Mouse (Mus musculus) Muller cell, postnatal 12 days (primary cell): ENCODE measurements around the gene Cilp2.
A peak's percentile ranks its signal among the peaks of the same experiment; 100 is the strongest.

Source experiments
- DNase-seq: peaks from one replicate; pipeline ENCODE4 v3.0.0-alpha.2; 2015; ENCODE audit errors: inconsistent ontology term

The Cilp2 gene

DNA sequence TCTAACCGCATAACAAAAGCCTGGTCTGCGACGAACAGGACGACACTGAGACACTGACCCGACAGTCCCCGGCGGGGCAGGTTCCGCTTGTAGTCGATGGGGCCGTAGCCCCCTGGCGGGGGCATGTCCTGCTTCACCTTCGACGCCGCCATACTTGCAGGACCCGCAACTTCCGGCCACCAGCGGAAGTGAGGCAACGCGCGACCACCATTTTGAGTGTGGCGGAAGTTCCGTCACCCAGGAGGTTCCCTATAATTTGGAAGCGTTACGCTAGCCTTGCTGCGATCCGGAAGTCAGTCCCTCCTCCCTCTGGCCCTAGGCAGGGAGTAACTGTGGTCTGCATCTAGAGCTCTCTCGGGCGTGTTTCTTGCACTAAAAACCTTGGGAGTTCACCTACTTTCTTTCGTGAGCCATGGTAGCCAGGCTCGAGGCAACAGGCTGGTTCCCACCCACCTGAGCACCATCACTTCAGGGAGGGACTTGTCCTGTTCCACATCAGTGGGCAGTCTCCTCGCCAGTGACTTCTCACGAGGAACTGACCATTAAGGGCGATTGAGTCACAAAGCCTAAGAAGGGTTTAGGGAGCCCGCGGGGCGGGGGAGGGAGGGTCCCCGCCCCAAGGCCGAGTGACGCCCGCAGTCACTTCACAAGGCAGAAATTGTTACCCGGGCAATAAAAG, 14.1 kb upstream of the Cilp2 start:
- peak; percentile 94 for DNase-seq

DNA sequence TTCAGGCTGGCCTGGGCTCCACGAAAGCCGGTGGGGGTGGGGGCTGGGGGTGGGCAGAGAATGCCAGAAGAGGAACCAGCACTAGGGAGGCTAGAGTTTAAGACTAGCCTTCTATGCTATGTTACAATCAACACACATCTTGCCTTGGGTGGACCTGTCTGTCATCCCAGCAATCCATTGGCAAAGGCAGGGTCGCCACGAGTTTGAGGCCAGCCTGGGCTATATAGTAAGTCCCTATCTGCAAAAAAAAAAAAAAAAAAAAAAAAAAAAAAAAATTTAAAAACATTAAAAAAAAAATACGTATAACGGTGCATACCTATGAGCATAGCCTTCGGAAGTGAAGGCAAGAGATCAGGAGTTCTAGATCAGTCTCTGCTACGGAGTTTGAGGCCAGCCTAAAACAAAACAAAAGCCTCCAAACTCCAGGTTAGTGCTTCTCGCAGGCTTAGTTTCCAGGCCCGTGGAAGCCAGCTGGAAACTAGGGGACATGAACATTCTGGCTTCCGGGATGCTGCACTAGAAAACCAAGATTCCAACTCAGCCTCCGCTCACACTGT, 13.5 kb upstream of the Cilp2 start:
- DNase-seq = no peak

DNA sequence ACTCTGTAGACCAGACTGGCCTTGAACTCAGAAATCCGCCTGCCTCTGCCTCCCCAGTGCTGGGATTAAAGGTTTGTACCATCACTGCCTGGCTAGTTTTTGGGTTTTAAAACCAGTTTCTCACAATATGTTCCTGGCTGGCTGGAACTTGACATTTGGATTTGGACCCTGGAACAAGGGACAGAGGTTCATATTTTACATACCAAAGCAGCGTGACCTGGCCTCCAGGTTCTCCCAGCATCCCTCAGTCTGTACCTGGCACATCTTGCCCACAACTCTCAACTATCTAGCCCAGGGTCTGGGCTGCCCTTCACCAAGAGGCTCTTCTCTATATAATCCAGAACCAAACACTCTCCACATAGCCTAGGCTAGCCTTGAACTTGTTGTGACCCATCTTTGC, 12.4 kb upstream of the Cilp2 start:
- DNase-seq = no peak

DNA sequence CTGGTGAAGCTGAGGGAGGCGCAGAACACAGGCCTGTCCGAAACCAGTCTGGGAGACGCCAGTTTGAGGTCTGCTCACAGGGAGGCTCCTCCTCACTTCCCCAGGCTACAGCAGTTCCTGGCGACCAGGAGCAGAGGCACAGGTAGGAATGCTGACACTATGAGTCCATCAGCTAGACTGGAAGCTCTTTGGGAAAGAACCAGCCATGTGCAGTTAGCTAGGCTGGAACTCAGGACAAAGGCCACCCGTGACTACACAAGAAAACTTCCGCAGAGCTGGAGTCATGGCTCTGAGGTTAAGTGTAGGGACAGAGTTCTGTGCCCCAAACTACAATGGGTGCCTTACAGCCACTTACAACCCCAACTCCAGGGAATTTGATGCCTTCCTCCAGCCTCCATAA, 10.4 kb upstream of the Cilp2 start:
- no peak for DNase-seq

DNA sequence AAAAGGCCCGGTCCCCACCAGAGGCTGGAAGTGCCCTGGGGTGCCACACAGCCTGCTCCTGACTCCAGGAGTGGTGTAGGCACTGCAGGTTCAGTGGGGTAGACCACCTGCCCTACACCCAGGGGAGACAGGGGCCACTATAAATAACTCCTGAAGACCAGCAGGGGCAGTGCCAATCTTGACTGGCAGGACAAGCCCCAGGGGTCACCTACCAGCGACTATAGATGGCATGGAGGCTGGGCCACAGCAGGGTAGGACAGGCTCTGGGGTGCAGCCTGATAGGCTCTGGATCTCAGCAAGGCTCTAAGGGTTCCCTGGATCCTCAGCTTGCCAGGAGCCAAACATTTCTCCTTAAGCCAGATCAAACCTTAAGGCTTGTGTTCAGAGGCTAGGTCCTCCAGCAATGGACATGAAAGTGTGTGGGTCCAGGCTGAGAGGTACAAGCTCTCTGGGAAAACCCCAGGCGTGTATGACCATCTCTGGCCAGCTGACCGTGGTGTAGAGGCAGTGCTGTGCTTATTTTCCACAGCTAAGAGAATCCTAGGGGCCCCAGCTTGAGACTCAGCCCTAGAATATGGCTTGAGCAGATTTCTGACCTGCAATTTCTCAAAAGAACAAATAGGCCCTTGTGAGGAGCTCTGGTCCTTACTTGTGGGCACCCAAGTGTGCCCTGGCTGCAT, 8.4 kb upstream of the Cilp2 start:
- no peak for DNase-seq

DNA sequence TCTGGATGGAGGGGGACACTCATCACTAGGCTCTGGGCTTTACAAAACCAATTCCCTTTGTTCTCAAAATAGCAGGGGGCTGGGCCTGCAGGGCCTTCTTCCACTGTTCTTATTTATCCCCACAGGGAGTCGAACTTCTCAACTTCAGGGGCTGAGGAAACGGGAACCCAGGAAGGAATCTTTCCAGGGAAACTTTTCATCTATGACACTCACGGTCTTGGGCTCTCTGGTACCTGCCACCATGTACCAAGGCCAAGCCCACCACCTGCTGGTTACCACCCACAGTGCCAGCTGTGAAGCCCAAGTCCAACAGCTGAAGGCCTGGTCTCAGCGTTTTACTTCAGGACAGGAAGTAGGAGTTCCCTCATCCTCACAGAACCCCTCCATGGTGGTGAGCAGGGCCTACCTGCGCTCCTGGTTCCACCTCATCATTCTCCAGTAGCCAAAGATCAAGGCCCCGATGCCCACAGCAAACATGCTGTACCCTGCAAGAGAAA, 7.4 kb upstream of the Cilp2 start:
- DNase-seq = no peak

DNA sequence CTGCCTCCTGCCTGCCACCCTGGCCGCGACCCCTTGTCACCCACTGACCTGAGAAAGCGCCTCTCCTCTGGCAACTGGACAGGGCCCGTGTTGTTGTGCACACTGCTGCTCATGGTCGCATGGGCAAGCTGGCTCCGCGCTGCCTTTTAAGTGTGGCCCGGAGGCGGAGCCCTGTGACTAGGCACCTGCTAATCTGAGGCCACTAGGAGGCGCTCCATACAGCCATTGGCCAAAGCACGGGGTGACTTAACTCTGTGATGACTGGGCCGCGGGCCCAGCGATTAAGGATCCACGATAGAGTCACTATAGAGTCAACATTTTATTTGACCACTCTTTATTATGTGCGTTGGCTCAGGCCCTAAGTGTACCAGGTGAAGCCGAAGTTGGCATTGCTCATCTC, 6.4 kb upstream of the Cilp2 start:
- DNase-seq = no peak

DNA sequence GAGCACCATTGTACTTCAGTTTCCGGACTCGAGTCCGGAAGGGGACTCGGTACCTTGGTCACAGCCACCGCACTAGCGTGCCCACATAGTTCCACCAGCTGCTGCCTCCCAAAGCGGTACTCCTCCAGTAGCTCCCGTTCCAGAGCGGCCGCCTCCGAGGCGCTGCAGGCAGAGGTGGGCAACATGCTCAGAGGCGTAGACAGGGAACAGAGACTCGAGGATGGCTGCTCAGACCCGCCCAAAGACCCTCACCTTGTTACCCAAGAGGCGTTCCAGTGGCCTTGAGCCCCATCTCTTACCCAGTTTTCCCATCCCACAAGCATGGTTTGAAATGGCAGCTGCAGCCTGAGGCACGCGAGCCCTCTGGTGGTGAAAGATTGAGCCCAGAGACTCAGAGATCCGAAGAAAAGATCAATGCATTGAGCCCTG, 3.3 kb upstream of the Cilp2 start:
- peak; percentile 36 for DNase-seq

DNA sequence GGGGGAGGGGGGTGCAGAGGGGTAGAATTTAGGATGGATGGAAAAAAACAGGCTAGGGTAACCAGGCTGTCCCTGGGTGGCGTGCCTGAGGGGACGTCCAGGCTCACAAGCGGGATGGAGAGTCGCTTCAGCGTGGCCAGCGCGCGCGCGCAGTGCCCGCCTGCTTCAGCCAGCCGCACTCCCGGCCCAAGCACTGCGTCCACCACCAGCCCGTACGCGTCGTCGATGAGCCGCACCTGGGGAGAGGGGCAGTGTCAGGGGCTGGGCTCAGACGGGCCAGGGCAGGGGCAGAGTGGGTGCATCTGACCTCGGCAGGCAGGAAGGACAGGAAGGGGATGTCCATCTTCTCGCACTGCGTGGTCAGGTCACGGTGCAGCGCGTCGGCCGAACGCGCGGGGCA, 1.4 kb upstream of the Cilp2 start:
- no peak for DNase-seq

DNA sequence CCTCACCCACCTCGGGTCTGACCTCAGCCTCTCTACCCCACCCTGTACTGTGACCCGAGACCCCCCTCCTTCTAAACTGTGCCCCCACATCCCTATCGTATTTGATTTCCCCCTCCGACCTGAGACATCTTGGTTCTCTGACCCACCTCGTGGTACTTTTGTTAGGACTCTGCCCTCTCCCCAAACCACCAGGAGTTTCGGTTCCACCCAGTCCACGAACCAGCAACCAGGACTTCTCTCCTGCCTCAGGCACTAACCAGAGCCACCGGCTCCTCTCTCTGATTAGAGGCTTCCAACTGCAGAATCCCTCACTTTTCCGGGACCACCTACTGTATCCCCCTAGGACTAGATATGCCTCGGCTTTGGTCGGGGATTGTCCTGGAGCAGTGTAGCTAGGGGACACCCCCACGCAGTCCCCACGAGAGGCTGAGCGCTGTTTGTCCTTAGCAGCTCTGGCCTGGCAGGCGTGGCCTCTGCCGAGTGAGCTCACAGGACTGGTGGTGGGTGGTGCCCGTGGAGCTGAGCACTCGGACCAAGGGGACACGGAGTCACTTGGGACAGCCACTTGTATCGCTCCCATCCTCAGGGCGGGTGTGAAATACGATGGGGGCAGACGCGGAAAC, 868 bp upstream of the Cilp2 start:
- DNase-seq = peak; percentile 52

DNA sequence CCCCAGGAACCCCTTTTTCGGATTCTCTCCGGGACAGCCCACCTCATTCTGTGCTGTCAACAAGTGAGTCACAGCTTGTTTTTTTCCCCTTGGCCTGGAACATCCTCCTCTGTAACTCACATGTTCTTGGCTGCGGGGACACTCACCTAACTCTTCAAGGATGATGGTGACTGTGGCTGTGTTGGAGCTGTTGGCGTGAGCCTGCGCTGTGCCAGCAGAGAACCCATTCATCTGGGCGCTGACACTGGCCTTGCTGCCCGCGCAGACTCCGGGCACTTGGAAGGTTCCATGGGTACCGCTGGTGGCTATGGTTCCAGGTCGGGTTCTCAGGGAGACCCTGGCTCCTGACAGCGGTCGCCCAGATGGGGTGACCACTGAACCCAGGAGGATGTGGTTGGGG, 3.3 kb downstream of the Cilp2 start:
- DNase-seq = no peak

DNA sequence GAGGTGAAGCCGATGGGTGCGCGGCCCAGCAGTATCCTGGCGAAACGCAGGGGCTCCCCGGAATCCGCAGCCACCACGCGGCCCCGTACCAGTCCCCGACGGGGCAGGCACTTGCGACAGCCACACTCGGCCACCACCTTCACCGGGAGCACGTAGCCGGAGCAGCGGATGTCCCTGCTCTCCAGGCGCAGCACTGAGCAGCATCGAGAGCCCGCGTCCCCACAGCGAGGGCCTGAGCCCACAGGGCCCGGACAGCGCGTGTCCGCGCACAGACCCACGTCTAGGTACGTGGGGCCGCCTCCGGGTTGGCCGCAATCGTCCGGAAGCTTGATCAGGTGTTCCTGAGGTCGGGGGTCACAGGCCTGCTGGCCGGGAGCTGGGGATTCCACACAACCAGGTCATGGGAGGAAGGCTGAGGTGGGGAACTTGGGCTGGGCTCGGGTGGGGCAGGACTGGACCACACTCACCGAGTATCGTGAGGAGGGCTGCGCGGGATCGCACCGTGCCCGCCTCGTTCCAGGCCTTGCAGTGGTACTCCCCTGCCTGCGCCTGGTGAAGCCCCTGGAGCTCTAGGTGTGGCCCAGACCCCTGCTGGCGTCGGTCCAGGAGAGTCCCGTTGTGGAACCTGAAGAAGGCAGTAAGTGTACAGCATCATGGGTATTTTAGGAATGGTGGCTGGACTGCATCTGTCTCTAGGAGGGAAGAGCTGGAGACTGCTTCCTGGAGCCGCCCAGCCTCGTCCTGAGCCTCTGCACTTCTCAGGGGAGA, 4.5 kb downstream of the Cilp2 start:
- no peak for DNase-seq

DNA sequence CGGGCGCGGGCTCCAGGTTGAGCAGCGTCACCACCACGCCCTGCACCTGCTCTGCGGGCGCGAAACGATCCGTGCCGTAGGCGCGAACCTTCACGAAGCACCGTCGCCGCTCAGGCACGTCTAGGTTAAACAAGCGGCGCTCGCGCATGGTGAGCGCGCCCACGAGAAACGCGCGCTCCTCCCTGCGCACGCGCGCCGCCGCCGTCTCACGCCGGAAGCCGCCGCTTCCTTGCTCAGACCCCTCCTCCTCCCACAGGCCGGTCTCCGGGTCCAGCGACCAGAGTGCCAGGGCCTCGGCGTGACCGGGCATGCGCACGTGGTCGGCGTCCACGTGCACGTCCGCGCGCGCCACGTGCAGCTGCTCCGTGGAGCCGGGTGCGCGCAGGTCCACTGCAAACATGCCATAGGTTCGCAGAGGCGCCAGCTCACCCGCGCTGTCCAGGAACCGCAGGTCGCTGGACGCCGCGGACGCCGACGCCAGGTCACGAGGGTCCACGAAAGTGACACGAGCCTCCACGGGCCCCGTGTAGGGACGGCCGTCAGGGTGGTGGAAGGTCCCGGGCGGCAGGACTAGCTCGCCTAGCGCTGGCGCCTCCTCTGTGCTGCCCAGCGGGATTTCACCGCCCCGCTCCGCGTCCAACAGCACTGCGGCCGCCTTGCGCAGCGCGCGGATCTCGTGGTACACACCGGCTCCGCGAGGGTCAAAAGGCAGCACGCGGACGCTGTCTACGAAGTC, 5.3 kb downstream of the Cilp2 start:
- peak; percentile 65 for DNase-seq

DNA sequence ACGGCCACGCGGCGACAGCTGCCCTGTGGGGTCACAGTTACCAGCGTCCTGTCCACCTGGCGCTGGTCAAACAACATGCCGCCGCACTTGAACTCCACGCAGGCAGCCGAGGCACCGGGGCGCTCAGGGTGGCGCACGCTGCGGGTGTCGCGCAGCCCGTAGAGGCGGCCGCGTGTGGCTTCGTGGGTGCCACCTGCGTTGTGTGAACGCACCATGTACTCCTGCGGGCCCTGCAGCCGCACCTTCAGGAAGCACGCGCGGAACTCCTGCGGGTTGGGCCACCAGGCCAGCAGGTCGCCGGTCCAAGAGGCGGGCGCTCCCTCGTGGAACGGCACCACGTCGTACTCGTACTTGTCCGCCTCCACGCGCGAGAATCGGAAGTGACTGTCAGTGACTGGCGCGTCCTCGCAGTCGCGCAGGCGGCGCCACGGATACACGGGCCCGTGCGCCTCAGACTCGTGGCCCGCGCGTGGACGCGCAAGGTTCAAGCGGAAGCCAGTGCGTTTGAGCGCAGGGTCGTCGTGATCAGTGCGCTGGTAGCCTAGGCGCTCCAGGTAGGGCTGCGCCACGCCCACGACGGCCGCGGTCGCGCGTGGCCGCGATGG, 6.1 kb downstream of the Cilp2 start:
- no peak for DNase-seq

DNA sequence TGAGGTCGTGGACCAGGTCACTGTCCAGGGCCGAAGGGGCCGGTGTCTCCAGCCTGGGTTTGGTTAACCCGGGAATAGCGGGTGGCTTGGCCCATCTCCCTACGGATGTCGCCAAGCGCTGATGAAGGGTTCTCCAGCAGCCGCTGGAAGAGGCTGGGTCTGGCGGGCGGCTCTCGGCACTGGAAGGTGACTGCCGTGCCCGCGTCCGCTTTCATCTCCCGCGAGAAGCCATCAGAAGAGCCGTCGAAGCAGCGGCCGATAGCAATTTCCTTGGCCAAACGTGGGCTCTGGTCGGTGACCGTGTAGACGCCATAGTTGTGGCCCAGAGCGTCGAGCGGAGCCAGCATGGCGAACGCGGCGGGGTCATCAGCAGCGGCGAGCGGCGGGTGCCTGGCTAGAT, 6.6 kb downstream of the Cilp2 start:
- no peak for DNase-seq

DNA sequence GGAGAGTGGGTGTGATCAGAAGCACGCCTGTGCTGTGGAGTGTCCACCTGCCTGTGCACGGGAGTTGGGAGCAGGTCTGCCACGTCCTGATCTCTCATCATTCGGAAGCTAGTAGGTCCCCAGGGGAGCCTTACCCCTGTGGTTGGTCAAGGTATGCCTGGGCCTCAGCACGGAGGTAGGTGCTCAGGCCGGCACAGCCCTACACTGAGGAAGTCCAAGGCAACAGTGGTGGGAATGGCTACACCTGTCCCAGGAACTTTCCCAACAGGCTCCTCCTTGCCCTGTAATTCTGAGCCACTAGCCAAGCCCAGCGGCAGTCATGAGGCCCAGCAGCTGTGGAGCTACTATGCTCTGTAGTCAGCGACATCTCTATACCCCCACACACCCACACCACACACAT, 7.8 kb downstream of the Cilp2 start:
- DNase-seq = no peak

DNA sequence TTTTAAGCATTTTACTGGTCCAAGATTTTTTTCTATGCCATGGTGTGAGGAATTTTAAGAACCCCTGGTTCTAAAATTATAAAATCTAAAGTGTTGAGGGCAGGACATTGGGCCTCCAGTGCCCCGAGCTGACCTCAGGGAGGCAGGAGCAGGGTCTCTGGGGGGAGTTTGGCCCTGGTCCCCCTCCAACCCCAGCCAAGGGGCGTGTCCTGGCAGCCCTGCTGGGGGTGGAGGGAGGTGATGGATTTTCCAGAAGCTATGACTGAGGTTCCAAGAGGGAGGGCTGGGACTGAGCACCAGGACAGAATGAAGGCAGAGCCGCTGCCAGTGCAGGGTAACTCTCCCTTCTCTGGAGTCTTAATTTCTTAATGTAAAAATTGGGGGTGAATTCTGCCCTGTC, 9.5 kb downstream of the Cilp2 start:
- DNase-seq = no peak

DNA sequence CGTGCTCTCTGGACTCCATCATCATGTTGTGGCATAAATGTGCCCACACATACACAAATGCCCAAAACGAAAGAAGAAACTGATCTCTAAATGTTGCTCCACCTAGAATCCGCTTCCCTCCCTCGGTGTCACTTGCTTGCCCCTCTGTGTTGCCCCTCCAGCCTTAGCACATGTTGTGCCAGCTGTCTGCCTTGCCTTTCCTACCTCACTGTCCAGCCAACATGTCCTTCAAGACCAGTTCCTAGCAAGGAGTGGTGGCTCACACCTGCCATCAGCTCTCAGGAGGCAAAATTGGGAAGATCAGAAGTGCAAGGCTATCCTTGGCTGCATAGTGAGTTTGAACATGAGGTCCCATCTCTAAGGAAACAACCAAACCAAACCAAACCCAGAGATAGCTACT, 10.1 kb downstream of the Cilp2 start:
- DNase-seq = no peak

DNA sequence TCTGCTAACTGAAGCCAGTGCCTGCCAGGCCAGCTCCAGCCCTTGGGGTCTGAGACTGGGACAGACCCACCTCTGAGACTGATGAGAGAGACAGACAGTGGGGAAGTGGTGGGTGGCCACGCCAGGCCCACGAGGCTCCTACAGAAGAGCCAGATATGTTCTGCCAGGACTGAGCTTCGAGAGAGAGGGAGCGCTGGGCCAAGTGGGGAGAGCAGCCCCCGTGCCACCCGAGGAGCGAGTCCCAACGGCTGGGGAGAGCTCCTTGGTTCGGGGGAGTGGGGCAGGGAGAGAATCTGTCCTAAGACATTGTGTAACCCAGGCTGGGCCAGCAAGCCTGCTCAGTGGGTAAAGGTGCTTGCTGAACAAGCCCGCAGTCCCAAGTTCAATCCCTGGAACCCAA, 10.5 kb downstream of the Cilp2 start:
- DNase-seq = no peak

DNA sequence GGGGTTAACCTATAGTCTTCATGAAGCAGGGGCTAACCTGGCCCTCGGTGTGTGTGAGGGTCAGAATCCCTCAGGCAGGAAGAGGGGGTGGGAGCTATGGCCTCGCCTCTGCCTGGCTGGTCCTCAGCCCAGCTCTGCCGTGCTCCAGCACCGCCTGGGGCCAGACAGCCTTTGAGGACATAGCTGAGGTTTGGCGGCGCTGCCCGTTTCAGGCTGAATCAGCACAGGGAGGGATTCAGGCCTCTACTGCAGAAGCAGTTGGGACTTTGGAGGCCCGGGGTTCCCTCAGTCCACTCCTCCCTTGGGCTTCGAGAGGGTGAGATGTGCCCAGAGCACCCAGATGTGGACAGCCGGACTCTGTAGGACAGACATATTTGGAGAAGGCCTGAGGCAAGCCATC, 11.4 kb downstream of the Cilp2 start:
- DNase-seq = peak; percentile 75

DNA sequence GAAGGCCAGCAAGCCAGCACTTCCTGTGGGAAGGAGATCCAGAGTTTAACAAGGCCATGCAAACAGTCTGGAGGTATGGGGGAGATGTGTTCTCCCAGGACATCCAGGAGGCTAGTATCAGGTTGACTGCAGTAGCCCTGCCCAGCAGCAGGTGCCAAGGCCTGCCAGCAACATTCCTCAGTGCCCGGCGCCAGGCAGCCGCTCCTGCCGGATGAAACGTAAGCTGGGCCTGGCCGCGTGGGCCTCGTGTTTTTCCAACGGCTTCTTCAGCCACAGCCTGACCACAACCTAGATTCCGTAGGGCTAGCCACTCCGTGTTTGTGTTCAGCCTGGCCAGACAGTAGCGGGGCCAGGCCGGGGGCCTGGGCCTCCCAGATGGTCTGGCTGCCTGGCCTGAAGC, 12.8 kb downstream of the Cilp2 start:
- peak; percentile 85 for DNase-seq
